Mouse (Mus musculus) thymus, postnatal 14 days (tissue): Measurements from ENCODE around the gene Mut.

Experiments used
- DNase-seq: peaks from one replicate; pipeline ENCODE4 v3.0.0; 2021

Mut gene

DNA sequence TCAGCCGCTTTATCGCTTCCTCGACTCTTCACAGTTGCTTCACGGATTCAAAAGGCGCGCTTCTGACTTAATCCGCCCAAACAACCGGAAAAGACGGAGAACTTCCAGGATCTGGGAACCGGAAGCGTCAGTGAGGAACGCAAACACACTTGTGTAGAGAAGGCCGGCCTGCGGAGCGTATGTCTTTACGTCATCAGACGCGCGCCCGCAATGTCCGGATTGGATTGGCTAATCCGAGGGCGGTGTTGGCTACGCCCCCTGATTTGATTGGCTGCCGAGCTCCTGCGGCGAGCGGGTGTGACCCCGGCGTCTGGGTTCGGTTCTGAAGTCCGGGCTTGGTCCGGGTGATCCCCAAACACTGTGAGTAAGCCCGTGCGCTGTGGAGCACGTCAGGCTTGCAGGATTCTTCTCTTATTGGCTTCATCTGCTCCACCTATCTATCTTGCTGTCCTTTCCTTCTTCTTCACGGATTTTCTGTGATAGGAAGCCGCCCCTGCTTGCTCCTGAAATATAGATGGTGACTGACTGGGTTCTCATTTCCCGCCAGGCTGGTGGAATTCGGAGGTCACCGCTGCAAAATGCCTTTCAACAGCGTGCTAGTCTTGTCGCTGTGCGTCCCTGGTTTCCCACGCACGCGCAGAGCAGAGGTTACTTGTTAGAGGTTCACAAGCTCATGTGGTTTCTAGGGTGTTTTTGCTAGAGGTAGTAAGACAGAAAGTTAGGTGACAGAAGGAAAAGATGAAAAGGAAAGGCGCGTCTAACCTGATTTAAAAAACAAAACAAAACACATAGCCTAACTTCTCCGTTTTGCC, at the start of gene Mut, which contains the start of gene Cenpq:
Mut (plus strand) TSS at position 266 of the 812 bp plus-strand sequence.
Cenpq (minus strand) TSS at position 628 of the 812 bp plus-strand sequence.
- peak; percentile 96 for DNase-seq

DNA sequence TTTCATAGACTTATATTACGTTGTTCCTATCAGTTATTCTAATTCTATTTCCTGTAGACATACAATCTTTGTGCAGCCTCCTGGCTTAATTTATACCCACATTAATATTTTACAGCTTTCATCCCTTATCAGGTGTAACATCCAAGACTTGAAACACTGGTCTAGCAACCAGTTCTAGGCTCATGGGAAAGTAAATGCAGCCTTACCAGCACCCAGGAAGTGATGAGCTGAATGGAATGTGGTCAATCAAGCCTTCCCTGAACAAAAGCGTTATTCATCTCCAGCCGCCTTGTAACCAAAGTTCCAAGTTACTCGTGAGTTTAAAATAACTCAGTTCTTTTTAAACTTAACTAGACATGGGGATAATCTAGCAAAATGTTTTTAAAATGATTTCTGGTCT, 49.3 kb upstream of the Mut start:
- DNase-seq, result no peak

DNA sequence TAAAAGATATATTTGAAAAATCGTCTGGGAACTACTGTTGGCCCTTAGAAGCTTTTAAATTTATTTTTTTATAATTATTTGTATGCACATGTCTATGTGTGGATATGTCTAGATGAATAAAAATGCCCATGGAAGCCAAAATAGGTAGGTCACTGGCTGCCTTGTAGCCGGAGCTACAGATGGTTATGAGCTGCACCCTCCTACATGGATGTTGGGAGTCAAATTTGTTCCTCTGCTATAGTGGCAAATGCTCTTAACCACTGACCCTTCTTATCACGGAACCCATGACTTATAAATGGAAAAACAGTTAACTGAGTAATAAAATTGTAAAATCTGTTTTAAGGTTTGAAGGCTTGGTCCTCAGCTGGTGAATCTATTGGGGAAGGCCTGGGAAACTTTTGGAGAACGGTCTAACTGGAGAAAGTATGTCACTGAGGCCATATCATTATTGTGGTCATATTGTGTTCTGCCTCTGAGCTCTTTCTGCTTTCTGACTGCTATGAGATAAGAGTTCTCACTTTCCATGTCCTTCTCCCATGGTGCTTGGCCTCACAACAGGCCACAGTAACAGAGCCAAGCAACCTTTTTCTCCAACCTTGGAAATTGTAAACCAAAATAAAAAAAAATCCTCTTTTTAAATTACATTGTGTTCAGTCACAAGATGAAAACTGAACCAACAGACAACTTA, 46.5 kb upstream of the Mut start:
- no peak for DNase-seq

DNA sequence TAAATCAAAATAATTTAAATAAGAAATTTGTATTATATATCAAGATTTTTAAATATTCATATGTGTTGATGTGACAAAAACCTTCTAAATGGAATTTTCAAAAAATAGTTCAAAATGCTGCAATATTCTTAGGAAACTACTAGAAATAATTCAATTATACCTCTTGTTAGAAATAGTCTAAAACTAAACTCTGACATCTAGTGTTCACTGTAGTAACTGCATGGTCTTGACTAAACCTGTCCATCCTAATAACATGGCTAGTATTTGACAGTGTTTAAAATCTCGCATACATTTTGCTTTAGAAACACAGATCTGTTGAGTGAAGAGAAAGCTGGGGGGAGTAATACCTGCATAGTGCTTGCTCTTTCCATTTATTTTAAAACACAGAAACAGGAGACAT, 37.6 kb upstream of the Mut start:
- no peak for DNase-seq

DNA sequence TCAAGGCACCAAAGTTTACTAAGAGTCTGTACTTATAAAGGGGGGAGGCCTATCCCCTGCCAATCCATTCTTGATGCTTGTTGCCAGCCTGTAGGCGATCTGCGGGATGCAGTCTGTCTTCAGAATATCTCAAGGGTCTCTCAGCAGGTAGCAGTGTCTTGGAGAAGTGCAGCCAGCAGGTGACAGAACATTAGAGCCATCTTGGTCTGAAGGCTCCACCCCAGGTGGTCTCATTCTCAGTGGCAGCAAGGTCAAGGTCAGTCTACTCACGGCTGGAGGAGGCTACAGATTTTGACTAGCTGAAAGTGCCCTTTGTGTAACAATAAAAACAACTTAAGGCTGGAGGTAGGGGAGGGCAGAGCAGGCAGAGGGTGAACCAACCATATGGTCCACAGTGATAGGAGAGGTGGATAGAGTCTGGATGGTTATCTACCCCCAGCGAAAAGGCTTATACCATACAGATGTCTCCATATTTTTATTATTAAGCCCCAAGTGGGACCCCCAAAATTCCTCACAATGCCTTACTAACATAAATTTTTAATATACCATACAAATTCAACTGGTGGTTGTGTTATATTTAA, 34.6 kb upstream of the Mut start:
- DNase-seq, result no peak

DNA sequence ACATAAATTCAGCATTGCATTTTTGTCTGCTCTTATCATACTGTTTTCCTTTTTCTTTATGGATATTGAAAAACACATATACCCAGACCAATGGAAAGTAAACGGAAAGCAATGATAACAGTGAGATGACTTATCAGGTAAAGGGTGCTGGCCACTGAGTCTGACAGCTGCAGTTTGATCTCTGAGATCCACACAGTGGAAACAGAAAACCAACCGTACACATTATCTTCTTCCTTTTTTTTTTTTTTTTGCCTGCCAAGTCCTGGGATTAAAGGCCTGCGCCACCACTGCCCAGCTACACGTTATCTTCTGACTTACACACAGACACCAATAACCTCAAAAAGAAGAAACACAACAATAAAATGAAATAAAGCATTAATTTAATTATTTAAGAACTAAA, 31.1 kb upstream of the Mut start:
- DNase-seq, result no peak

DNA sequence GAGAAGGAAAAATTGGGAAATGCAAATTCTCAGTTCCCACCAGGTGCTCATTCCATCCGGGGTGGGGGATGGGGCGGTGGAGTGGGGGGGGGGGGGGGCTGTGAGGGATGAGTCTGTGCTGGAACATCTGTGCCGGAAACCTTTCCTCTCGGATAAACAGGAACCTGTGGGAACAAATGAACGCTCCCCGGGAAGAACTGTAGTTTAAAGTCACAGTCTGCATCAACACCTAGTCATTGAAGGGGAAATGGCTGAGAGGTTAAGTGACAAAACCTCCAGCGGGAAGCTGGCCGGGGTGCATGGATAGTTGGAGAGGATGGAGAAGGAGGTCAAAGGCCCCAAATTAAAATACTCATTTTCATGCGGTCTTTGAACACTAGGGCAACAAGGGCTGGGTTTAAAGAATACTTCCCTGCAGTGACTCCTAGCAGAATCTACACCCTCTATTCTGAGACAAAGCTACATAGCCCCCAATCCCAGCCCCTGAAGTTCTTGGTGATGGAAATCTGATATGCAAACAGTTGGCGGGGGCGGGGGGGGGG, 30.4 kb upstream of the Mut start:
- DNase-seq, result no peak

DNA sequence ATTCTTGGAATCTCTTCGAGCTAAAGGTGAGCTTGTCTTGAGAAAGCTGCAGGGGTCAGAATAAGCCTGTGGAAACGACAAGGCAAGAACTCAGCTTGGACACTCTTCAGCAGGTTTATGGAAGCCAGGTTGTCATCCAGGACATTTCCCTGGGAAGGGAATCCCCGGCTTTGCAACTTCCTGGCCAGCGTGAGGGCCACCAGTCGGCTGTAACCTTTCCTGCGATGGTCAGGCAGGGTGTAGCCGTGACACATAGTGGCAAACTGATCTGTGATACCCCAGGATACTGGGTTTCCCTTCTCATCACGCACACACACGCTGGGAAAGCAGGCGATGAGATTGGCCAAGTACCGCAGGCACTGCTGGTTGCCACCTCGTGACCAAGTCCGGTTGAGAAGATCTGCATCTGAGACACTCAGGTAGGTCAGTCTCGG, 29.7 kb upstream of the Mut start:
- DNase-seq, result no peak

DNA sequence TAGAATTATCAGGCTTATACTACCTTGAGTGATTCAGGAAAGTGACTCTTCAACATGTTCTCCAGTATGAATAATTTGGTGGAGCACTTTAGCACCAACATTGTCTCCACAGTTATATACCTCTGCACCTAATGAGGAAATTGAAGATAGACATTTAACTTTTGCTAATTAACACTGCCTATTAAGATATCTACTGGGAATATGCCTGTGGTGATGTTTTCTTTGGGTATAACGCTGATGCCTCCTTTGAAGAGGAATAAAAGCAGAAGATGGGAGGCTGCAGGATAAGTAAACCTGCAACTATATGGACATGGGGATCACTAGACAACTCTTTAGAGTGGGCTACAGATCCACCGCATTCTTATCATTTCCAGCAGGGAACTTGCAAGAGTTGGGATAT, 20.2 kb upstream of the Mut start, which contains the start of gene Glyatl3:
Glyatl3 (minus strand) TSS at position 101 of the 400 bp plus-strand sequence.
- no peak for DNase-seq

DNA sequence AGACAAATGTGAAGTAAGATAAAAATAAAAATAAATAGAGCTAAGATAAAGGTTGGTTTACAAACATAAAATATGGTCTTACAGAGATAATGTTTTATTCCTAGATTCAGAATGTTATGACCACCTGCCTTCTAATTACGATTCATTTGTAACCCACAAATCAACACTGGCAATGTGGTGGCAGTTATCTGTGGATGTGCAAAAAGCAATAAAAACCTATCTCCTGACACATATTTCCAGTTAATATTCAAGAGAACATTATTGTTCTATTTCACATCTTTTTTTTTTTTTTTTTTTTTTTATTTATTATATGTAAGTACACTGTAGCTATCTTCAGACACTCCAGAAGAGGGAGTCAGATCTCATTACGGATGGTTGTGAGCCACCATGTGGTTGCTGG, 19.0 kb upstream of the Mut start:
- DNase-seq, result no peak

DNA sequence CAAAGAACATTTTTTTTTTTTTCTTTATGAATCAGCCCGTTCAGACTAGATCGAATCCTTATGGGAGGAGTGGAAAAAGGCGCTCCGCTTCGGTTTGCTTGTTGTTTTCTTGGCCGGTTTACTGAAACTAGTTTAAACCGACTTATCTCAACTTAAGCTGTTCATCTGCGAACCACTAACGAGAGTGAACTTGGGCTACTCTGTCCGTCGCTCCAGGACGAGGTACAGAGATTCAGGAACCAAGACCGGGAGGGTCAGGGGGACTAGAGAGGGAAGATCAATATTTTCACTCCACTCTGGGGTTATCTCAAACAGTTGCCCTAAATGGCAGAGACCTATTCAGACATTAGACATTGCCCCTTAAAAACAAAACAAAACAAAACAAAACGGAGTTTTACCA, 500 bp upstream of the Mut start:
- no peak for DNase-seq

DNA sequence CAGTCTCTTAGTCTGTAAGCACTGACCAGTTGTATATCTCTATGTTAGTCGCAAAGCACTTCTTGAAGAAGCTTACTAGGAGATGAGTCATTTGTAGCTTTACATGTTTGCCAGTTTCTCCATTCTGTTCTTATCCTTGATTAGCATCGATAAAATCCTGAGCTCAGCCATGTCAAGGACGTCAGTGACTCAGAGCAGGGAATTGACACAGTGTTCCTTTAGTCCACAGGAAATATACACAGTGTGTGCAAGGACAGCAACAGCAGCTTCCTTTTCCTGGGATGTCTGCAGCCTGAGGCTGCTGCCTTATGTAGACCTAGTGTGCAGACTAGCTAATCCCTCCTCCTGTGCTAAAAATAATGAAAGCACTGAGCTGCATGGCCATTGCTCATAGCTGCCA, 14.0 kb downstream of the Mut start:
- DNase-seq, result no peak

DNA sequence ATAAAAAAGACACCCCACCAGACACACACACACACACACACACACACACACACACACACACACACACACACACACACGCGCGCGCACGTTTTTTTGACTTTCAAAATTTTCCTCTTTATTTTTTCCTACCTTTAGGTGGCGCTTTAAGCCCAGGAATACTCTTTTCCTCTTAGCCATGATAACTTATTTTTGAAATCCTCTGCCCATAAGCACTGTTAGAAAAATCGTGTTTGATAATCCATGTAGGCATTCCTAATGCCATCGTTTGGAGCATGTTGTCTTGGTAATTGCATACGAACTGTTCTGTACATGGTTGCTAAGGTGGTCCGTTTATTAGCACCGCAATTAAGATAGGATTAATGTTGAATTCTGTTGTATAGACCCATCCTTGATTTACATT, 43.4 kb downstream of the Mut start:
- DNase-seq, result no peak

DNA sequence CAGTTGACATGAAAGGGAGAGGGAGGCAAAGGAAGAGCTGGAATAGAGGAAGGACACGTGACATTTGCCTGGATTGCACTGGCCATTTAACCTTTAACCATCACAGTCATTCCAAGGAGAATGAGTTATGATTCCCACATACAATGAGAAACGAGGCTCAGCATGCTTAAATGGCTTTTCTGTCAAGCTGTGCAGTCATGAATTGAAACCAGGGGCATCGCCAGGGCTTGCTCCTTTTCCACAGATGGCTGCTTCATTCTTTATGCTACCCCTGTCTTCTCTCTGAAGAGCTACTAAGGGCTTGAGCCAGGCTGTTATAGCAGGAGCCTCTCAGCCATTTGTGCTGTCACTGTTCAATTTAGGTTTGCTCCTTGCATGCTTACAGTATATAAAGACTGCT, 57.6 kb downstream of the Mut start:
- no peak for DNase-seq
